Mouse (Mus musculus): ENCODE data around the gene Ovol1.

DNA sequence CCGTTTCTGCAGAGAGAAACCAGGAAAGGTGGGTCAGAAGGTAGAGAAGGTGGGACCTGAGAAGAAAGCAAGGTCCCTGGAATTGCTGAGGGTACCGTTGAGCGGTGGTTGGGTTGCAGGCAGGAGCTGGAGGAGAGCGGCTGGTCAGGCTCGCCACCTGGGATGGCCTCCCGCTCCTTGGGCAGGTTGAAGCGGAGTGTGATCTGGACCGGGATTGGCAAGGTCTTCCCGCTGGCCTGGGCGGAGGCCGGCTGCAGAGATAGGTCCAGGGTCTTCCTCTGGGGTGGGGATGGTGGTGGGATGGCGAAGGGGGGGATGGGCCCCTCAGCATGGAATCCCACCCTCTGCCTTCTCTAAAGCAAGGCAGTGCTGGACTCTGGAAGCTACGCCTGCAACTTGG lies 48.3 kb upstream of the Ovol1 start:
- no peak for TF ChIP-seq CTCF (conservative IDR thresholded peaks at IDR 0.05; ENCODE audit: low read length)
- no peak for TF ChIP-seq POU5F1 (IDR thresholded peaks at IDR 0.05; ENCODE audit: borderline replicate concordance, low read length)

Measured in E14TG2a.4 (cell line).